In the genomic region with DNA sequence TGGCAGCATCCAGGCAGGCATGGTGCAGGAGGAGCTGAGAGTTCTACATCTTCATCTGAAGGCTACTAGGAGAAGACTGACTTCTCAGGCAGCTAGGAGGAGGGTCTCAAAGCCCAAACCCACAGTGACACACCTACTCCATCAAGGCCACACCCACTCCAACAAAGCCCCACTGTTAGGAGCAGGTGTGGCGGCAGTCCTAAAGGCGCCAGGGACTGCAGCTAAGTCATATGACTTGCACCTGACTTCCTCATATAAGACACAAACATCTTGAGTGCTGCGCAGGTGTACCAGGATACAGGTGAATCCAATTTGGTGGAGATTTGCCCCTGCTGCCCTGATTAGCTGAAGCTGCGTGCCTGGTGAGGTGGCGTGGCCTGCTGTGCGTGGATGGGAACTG, we compare ENCODE assay signal across 8 mouse cellular contexts. TPM values are rescaled to one million over a fixed set of nuclear protein-coding genes. Genes with fewer than 3 reads are reported as not detected.
DNase-seq lines count a peak whose midpoint lies in the region; TF ChIP-seq lines count a peak whose summit lies in the region.
"Not testable (repeated sequence)": the region's sequence is repeated elsewhere in the genome, so short reads cannot be mapped to it uniquely, and the experiment has no call there.
"Had no signal": no experiment of that assay in that cellular context is flagged by ENCODE, and none has a peak within 500 bp of the region (broad histone marks: within the 10 kb centered on the region; RNA-seq: fewer than 3 reads in every experiment).

A gene (minus strand): TSS at position 101 of the 400 bp plus-strand sequence.

- intact Hi-C loops in heart, postnatal 36 days (cut with DNase I): not testable (repeated sequence)

- not testable (repeated sequence) for H3K27me3 ChIP-seq in cerebellum, adult 2 months (ENCODE audit: control insufficient read depth, insufficient read depth, low read length); myocyte (ENCODE audit: control insufficient read depth, insufficient read depth, insufficient read length)

- DNase-seq in cerebellum, adult 2 months; gastrocnemius, adult 8-10 months (ENCODE audit: low spot score in 2 of 2); heart, adult 18-20 months; heart, postnatal 36 days; layer of hippocampus, postnatal 14 days (ENCODE audit: low spot score in 2 of 2); left cerebral cortex, adult 8-10 months (ENCODE audit: low spot score in 2 of 2): not testable (repeated sequence)

- H3K79me2 ChIP-seq in myocyte (ENCODE audit: control insufficient read depth, insufficient read depth): not testable (repeated sequence)

- H3K4me3 ChIP-seq in cerebellum, adult 2 months (replicated peaks; ENCODE audit: insufficient read depth, low read depth, low read length); myocyte: not testable (repeated sequence)

- not testable (repeated sequence) for H3K4me2 ChIP-seq in myocyte (ENCODE audit: low read depth)

- not testable (repeated sequence) for H3K36me3 ChIP-seq in myocyte (ENCODE audit: control insufficient read depth, insufficient read depth)

- H3K4me1 ChIP-seq in cerebellum, adult 2 months (ENCODE audit: control insufficient read depth, insufficient read depth, low read length): not testable (repeated sequence)

- not testable (repeated sequence) for H3ac ChIP-seq in myocyte (ENCODE audit: control insufficient read depth, insufficient read length)

- WGBS in cerebellum, adult 2 months: 97% methylated on average over 3 of the region's 6 CpGs

- TF ChIP-seq CTCF in cerebellum, adult 2 months (IDR thresholded peaks at IDR 0.05; ENCODE audit: borderline replicate concordance, insufficient read depth, low read depth, low read length): not testable (repeated sequence)

- not testable (repeated sequence) for H3K27ac ChIP-seq in cerebellum, adult 2 months (ENCODE audit: insufficient read depth, low read length)

- TF ChIP-seq POLR2A in cerebellum, adult 2 months (IDR thresholded peaks at IDR 0.05; ENCODE audit: borderline replicate concordance, insufficient read depth, low read length); myocyte (IDR thresholded peaks at IDR 0.05; ENCODE audit: insufficient read length, low read depth): not testable (repeated sequence)

RNA-seq across cellular contexts. Expression of the gene that starts here (rescaled TPM):
- 10.3 and 13.0 TPM in 2 replicates for polyA plus RNA-seq in cerebellum, adult 2 months (2012; rRNA removed)
- 10 to 100 TPM; 22.2 to 36.1 (median 29.7) TPM for total RNA-seq in gastrocnemius, adult 8-10 months (2022)
- 10 to 100 TPM; 19.7 to 19.8 TPM for total RNA-seq in heart, adult 18-20 months (2021)
- 10 to 100 TPM; 17.3 to 20.0 TPM for total RNA-seq in heart, postnatal 36 days (2021)
- 10 to 100 TPM; 37.6 to 39.5 TPM for total RNA-seq in layer of hippocampus, postnatal 14 days (2021)
- total RNA-seq in left cerebral cortex, adult 8-10 months (2022): 10 to 100 TPM; 42.7 to 51.5 (median 47.1) TPM
- 22.4 TPM for polyA plus RNA-seq in myocyte (2012; fragmentation: generic; extraction: Trizol)
- total RNA-seq: megakaryocyte-erythroid progenitor cell, adult 5-6 weeks had no signal
